Mouse (Mus musculus): ENCODE results near the gene Nckap5. TPM values are rescaled to one million over a fixed set of nuclear protein-coding genes. Genes with fewer than 3 reads are reported as not detected.

Nckap5 gene
- total RNA-seq (2014; rRNA removed) (9.3 and 11.4 TPM in 2 replicates), polyA plus RNA-seq (2015; fragmentation: Nextera tagmentation; extraction: Ambion mirVana) (6.9 and 10.2 TPM in 2 replicates)

DNA sequence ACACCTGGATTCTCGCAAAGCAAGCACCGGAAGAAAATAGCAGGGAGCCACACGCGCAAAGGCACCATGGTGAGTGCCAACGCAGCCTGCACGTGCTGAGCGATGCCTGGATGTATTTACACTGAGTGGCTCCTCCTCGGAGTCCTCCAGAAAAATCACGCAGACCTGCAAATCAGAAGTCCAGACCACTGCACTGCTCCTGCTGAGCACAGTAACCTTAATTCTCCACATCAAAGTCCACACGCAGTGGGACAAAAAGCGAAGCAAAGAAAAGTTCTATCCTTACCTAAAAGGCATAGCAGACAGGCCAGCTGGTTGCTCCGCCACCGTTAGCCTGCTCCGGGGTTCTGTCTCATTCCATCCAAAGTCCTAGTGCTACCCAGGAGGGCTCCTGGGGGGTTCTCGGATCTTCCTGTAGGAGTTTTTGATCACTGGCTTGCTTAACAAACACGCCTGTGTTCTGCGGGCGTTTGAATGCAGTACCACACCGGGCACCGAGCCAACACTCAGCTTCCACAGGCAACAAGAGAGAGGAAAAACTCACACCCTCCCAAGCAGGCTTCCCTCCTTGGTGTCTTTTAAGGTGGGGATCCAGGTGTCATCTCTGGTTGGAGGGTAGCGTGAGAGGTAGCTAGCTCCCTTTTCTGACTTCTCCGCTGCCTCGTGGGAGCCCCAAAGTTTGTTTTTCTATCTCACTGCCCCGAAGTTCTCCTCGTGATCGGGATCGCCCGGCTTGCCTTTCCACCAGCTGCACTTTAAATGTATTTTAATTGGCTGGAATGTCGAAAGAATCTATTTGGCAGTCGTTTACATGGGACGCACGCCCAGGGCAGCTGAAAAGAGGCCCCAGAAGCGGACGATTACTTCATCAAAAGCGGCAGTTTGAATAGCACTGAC lies at the start of gene Nckap5:
TSS of gene Nckap5 (minus strand) at position 769 of the 897 bp plus-strand sequence.
- no peak for TF ChIP-seq CTCF (IDR thresholded peaks at IDR 0.05; ENCODE audit: low read depth)
- Histone ChIP-seq H3K9ac (no peak within 1 kb of the TSS; the same call in 1 of the 2 replicates), H3K4me2 (ENCODE audit: low read depth) (peak within 1 kb of the TSS; percentile 81), H3K4me1 (ENCODE audit: insufficient read depth) (no peaks in the 10 kb centered on the region), H3K36me3 (ENCODE audit: insufficient read depth) (no peaks in the 10 kb centered on the region), H3K27me3 (ENCODE audit: insufficient read depth, low read length) (no peaks in the 10 kb centered on the region), H3K4me3 (ENCODE audit: low read depth, low read length) (peak within 1 kb of the TSS; percentile 38), H3K9me3 (ENCODE audit: low read length) (no peaks in the 10 kb centered on the region), H3K27ac (ENCODE audit: low read depth, low read length) (peak within 1 kb of the TSS; percentile 59)
- 1% methylated on average over 35 of the region's 35 CpGs for WGBS
- ATAC-seq (peak; percentile 88), DNase-seq (peak; percentile 89)

- WGBS: 97% methylated on average over 2 of the region's 2 CpGs
- no peak overlapping the region for H3K4me3 ChIP-seq (ENCODE audit: low read depth, low read length)
- H3K4me2 ChIP-seq (ENCODE audit: low read depth): no peak overlapping the region
- no peak overlapping the region for H3K27ac ChIP-seq (ENCODE audit: low read depth, low read length)
- H3K27me3 ChIP-seq (ENCODE audit: insufficient read depth, low read length): no peaks in the 10 kb centered on the region
- DNase-seq (no peak), ATAC-seq (no peak)
- no peaks in the 10 kb centered on the region for H3K4me1 ChIP-seq (ENCODE audit: insufficient read depth)
- no peaks in the 10 kb centered on the region for H3K36me3 ChIP-seq (ENCODE audit: insufficient read depth)
- no peaks in the 10 kb centered on the region for H3K9me3 ChIP-seq (ENCODE audit: low read length)
- H3K9ac ChIP-seq: no peak overlapping the region
- no peak for TF ChIP-seq CTCF (IDR thresholded peaks at IDR 0.05; ENCODE audit: low read depth)
These were observed 46.9 kb upstream of the Nckap5 start for GRCm38 (mm10) chr1:126877495-126877894.

DNA sequence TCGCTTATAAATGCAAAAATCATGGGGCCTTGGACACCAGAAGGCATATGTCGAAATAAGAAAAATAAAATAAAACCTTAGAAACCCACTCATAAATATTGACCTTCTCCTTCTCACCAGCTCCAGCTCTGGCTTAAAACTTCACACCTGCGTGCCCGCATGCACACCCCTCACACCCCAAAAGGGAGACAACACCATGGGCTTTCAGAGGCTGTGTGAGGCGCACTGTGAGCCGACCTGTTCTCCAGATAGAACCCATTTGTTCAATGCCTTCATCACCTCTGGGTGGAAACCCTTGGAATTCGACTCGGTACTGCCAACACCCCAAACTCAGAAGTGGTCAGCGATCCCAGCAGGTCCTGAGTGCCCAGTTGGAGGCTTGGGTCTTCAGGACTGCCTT lies 37.8 kb upstream of the Nckap5 start:
- no peak overlapping the region for H3K4me2 ChIP-seq (ENCODE audit: low read depth)
- no peak for TF ChIP-seq CTCF (IDR thresholded peaks at IDR 0.05; ENCODE audit: low read depth)
- no peak overlapping the region for H3K27ac ChIP-seq (ENCODE audit: low read depth, low read length)
- H3K36me3 ChIP-seq (ENCODE audit: insufficient read depth): no peaks in the 10 kb centered on the region
- no peaks in the 10 kb centered on the region for H3K4me1 ChIP-seq (ENCODE audit: insufficient read depth)
- ATAC-seq (no peak), DNase-seq (no peak)
- 96% methylated on average over 9 of the region's 9 CpGs for WGBS
- H3K27me3 ChIP-seq (ENCODE audit: insufficient read depth, low read length): no peaks in the 10 kb centered on the region
- H3K9me3 ChIP-seq (ENCODE audit: low read length): no peaks in the 10 kb centered on the region
- no peak overlapping the region for H3K4me3 ChIP-seq (ENCODE audit: low read depth, low read length)
- no peak overlapping the region for H3K9ac ChIP-seq

GRCm38 (mm10) chr1:126867912-126868311 lies 37.3 kb upstream of the Nckap5 start:
- H3K9me3 ChIP-seq (ENCODE audit: low read length): no peaks in the 10 kb centered on the region
- H3K27me3 ChIP-seq (ENCODE audit: insufficient read depth, low read length): no peaks in the 10 kb centered on the region
- H3K9ac ChIP-seq: no peak overlapping the region
- H3K4me1 ChIP-seq (ENCODE audit: insufficient read depth): no peaks in the 10 kb centered on the region
- no peak for ATAC-seq
- no peak for TF ChIP-seq CTCF (IDR thresholded peaks at IDR 0.05; ENCODE audit: low read depth)
- no peak for DNase-seq
- H3K27ac ChIP-seq (ENCODE audit: low read depth, low read length): no peak overlapping the region
- WGBS: 76% methylated on average over 5 of the region's 5 CpGs
- H3K4me2 ChIP-seq (ENCODE audit: low read depth): no peak overlapping the region
- H3K36me3 ChIP-seq (ENCODE audit: insufficient read depth): no peaks in the 10 kb centered on the region
- H3K4me3 ChIP-seq (ENCODE audit: low read depth, low read length): no peak overlapping the region

DNA sequence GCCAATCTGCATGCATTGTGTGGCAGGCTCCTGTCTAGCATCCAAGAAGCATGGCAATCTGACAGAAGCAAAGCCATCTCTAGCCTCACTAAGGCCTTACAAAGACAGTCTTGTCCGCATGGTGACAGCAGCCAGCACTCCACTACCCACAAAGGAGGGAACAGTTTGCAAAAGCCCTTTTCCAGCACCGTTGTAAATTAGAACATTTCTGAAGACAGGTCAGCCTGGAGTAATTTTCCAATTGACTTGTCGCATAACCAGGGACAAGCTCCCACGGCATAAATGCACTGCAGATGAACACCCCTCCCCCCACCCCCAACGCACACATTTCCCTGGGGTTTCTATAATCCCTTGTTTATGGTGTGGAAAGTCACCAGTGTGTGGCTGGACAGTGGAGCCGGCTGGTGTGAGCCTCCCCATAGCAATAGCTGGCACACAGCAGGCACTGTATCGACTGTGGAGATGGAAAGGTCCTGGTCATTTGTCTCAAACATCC lies 35.0 kb upstream of the Nckap5 start:
- 11% methylated on average over 7 of the region's 7 CpGs for WGBS
- no peak overlapping the region for H3K4me3 ChIP-seq (ENCODE audit: low read depth, low read length)
- no peak overlapping the region for H3K9ac ChIP-seq
- H3K9me3 ChIP-seq (ENCODE audit: low read length): no peaks in the 10 kb centered on the region
- no peak for TF ChIP-seq CTCF (IDR thresholded peaks at IDR 0.05; ENCODE audit: low read depth)
- no peak overlapping the region for H3K4me2 ChIP-seq (ENCODE audit: low read depth)
- ATAC-seq (peak; percentile 76), DNase-seq (peak; percentile 53)
- no peaks in the 10 kb centered on the region for H3K36me3 ChIP-seq (ENCODE audit: insufficient read depth)
- H3K27me3 ChIP-seq (ENCODE audit: insufficient read depth, low read length): no peaks in the 10 kb centered on the region
- no peaks in the 10 kb centered on the region for H3K4me1 ChIP-seq (ENCODE audit: insufficient read depth)
- no peak overlapping the region for H3K27ac ChIP-seq (ENCODE audit: low read depth, low read length)

- no peaks in the 10 kb centered on the region for H3K36me3 ChIP-seq (ENCODE audit: insufficient read depth)
- no peaks in the 10 kb centered on the region for H3K27me3 ChIP-seq (ENCODE audit: insufficient read depth, low read length)
- no peak overlapping the region for H3K9ac ChIP-seq
- no peak for DNase-seq
- H3K27ac ChIP-seq (ENCODE audit: low read depth, low read length): no peak overlapping the region
- no peaks in the 10 kb centered on the region for H3K9me3 ChIP-seq (ENCODE audit: low read length)
- no peak overlapping the region for H3K4me2 ChIP-seq (ENCODE audit: low read depth)
- ATAC-seq: no peak
- no peak overlapping the region for H3K4me3 ChIP-seq (ENCODE audit: low read depth, low read length)
- TF ChIP-seq CTCF (IDR thresholded peaks at IDR 0.05; ENCODE audit: low read depth): no peak
- 79% methylated on average over 3 of the region's 3 CpGs for WGBS
- no peaks in the 10 kb centered on the region for H3K4me1 ChIP-seq (ENCODE audit: insufficient read depth)
These were observed 31.2 kb upstream of the Nckap5 start for GRCm38 (mm10) chr1:126861816-126862215.

- no peak overlapping the region for H3K4me3 ChIP-seq (ENCODE audit: low read depth, low read length)
- no peak overlapping the region for H3K27ac ChIP-seq (ENCODE audit: low read depth, low read length)
- no peak overlapping the region for H3K9ac ChIP-seq
- H3K4me1 ChIP-seq (ENCODE audit: insufficient read depth): no peaks in the 10 kb centered on the region
- H3K4me2 ChIP-seq (ENCODE audit: low read depth): no peak overlapping the region
- no peak for ATAC-seq
- no peaks in the 10 kb centered on the region for H3K27me3 ChIP-seq (ENCODE audit: insufficient read depth, low read length)
- 68% methylated on average over 4 of the region's 4 CpGs for WGBS
- H3K9me3 ChIP-seq (ENCODE audit: low read length): no peaks in the 10 kb centered on the region
- TF ChIP-seq CTCF (IDR thresholded peaks at IDR 0.05; ENCODE audit: low read depth): no peak
- no peak for DNase-seq
- H3K36me3 ChIP-seq (ENCODE audit: insufficient read depth): no peaks in the 10 kb centered on the region
These were observed 29.9 kb upstream of the Nckap5 start for GRCm38 (mm10) chr1:126860537-126860936.

Data from forebrain, postnatal 0 days (tissue).